Mouse (Mus musculus): Measurements from ENCODE around the gene C530025M09Rik.

C530025M09Rik gene

DNA sequence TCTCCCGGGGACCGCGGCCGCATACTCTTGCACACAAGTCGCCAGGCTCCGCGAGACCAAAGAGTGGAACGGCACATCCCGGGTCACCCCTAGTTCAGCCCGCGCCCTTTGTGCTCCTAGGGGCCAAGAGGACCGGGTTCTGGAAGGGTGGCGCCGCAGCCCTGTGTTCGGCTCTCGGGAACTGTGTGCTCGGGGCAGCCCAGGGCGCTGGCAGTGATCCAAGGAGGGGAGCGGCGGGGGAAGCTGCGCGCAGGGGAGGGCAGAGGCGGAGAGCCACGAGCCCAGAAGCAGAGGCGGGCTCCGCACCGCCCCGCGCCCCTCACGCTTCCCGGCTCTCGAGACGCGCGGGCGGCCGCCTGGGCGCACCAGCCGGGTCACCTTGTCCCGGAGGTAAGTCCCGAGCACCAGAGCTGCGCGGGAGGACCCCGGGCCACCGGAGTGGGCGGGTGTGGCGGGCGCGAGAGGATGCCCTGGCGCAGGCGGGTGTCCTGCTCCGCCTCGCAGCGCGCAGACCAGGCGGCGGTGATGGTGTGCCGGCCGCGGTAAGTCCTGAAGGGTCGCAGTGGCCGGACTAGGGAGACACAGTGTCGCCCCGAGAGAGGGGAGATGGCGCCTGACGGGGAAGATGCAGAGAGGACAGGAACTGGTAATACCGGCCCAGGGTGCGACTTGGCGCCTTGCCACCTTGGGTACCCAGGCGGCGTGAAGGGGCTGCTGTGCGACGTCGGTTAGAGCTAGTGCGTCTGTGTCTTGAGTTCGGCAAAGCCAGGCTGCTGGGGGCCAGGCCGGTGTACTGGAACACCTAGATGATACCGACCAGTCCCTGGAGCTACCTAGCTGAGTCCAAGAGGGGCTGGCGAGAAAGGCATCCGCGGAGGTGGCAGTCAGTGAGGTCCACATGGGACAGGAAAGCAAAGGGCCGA is at the start of gene C530025M09Rik:
Gene C530025M09Rik, minus strand, starts transcription at position 678 of the 923 bp plus-strand sequence.
- peak; percentile 1 to 5 for DNase-seq

DNA sequence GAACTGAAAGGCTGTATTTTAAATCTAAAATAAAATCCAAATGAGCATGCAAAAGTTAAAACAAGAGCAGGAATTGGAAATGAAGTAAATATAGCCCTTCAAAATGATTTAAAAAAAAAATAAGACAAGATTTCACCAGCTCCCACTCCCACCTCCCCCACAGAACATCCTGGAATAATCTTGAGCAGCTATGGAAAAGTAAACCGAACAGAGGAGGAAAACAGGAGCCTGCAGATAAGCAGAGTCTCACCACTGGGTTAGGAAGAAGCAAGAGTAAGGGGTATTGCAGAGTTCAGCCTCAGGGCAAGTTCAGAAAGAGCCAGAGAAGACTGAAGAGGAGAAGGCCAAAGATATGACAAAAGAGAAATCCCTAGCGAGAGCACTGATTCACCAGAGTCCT is 46.9 kb upstream of the C530025M09Rik start:
- no peak for DNase-seq

DNA sequence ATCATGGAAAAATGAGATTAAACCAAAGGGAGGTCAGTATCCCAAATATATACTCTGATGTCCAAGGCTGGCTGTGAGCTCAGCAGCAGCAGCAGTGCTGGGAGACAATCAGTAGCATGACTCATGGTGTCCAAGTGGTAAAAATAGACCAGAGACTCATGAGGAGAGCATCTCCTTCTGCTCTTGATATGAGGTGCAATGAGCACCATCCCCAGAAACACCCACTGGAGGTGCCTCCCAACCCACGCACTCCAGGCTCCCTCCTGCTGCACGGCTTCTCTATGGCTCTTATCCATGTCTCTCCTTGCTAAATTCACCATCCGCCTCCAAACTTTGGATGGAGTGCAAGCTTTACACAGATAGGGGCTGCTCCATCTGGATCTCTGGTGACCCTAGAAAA is 42.3 kb upstream of the C530025M09Rik start:
- DNase-seq: no peak

DNA sequence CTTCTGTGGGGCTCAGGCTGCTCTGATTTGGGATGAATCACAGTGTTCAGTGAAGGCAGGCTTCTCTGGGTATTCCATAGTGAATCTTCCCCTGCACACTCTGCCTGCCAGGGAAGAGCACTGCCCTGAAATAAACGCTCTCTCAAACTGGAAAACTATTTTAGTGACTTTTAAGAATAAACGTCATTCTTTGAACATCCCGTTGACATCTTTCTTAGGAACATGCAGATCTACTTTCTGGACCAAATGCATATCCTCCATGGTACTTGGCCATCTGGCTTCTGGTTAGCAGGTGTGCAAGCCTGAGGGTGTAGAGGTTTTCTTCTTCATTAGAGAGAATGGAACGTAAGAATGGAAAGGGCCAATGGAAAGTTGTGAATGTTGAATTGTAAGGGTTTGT is 41.5 kb upstream of the C530025M09Rik start:
- DNase-seq: no peak

DNA sequence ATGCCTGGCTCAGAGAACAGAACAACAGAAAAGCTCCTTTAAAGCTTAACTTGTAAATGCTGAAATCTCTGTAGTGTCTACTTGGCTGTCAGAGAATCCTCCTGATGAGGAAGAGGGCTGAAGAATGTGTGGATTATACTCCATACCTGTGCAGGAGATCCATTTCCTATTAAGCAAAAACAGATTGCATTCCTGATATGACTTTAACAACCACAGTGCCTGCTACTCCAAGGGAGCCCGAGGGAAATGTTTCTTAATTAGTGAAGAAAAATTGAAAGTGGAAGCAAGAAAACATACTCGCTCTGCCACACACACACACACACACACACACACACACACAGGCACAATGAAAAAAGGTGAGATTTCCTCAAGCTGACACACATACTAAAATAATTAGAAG is 39.5 kb upstream of the C530025M09Rik start:
- no peak for DNase-seq

DNA sequence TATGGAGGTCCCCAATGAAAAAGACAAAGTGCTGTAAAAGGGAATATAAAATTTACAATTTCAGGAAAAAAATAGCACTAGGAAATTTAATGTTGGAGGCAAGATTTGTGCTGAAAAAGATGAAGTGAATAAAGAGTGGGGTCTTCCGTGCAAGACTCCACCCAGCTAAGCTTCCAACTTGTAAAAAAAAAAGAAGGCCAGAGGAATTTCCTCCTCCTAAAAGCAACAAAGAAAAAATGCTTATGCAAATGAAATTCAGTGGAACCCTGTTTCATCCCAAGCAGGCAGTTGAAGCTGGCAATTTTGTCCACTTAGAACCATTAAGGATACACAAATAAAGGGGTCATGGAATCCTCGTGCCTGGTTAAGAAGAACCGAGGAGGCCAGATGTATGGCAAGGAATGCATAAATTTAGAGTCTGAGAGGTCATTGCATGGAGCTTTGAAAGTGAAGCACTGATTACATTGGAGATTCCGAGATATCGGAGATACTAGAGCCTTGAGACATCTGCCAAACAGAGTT is 35.0 kb upstream of the C530025M09Rik start:
- no peak for DNase-seq

DNA sequence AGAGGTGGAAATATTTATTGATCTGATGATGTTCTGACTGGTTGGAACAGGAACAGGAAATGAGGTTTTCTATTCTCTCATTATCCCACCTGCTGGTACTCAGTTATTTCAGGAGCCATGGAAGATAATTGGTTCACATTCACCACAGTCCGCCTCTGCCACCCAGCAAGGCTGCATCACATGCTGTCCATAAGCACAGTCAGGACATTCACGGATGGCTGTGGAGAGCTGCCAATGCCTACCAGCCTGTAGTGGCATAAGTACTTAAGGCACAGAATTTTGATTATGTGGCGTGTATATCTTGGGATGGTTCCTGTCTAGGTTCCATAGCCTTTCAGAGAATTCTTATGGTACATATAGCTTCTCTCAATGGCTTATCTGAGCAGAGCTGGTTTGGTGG is 30.0 kb upstream of the C530025M09Rik start:
- no peak for DNase-seq

DNA sequence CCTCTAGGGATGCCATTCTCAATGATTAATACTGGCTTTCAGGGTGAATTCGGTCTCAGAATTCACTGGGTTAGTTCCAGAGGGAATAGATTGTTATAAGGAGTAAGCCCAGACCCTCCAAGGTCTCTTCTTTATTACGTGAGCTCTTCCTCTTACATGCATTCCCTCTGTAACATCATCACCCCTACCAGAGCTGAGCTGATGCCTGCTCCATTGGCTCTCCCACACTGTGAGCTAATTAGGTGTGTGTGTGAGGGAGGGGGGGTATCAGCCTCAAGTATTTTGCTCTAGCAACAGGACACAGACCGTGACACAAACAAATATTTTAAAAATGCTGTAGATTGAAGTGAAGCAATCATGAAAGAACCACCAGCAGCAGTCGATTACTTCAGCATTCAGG is 17.8 kb upstream of the C530025M09Rik start:
- DNase-seq: no peak

DNA sequence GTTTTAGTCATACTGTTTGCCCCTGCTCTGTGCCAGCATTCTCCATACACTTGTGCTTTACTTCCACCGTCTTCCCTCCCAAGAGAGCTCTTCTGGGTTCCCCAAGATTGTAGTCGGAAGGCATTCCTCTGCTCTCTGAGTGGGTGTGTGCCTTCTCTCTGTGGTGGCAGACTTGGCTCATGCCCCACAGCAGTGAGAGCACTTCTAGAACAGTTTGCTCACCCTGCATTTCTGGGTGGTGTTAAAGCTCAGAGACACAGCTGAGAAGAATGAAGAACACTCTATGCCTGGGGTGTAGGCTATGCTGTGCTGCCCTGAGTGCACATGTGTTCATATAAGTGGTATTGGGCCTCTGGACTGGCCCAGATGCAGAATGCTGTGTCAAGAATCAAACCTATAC is 13.6 kb upstream of the C530025M09Rik start:
- DNase-seq: no peak

DNA sequence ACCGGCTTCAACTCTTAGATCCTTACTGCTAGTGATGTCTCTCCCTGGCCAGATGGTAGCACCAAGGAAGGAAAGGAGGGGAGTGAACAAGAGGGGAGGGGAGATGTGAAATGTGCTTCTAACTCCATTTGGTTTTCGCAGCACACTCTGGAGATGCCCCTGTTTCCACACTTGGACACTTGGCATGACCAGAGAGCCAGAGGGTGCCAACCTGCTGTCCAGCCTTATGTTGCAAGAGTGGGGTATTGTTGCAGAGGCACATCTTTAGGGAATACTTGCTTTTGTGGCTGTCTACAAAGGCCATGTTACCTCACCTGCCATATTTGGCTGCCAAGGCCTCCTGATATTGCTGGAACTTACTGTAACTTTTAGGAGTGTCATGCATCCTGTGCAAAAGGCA is 8.7 kb upstream of the C530025M09Rik start:
- no peak for DNase-seq

DNA sequence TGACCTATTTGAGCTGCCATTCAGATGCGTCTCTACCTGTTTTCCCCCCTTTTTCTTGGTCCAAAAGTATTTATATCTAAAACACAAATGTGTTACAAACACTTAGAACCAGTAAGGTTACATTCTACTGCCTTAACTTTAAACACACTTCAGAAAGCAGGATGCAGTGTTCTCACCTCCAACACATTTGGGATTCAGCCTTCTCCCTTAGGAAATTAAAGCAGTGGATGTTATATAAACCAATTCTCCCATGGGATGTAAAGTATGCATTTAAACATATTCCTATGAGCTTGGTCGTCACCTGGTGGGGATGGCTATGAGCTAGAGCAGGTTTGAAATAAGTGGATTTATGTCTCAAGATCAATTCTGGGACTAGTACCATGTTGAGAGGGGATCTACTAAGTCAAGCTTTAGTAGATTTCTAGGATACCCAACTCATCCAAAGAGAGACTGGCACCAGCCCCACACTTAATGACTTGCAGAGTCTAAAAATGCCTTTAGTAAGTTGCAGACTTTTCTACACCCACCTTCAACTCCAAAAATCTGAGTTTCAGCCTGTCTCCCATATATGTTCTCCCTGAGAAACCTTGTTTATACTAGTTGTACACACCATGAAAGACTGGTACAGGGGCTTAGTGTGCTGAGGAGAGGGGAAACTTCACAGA is 5.6 kb upstream of the C530025M09Rik start:
- DNase-seq: no peak

DNA sequence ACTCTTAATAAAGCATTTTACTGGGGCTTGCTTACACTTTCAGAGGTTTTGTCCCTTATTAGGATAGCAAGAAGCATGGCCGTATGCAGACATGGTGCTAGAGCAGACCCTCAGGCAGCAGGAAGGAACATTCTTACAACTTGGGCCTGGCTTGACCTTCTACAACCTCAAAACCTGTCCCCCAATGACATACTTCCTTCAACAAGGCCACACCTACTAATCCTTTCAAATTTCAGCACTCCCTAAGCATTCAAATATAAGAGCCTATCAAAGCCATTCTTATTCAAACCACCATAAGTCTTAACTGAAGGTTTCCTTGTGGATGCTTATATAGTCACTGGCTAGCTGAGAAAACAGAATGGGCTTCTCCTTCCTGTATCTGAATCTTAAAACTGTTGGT is 4.1 kb upstream of the C530025M09Rik start:
- DNase-seq: no peak

DNA sequence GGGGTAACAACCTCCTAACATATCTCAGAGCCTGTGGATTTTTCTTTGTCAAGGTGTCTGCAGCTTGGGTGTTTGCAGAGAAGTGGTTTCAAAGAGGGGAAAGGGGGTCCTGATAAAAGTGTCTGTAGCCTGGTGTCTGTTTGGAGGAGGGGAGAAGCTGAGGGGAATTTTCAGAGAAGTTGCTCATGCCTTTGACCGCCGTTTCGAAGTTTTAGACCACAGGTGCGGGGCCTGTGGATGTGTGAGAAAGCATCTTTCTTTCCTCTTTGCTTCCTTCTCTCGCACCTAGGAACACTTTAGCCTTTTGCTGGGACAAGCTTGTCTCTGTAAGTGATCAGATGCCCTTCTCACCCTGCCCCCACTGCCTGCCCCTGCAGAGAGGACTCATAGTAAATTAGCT is 1.3 kb upstream of the C530025M09Rik start:
- DNase-seq: no peak

DNA sequence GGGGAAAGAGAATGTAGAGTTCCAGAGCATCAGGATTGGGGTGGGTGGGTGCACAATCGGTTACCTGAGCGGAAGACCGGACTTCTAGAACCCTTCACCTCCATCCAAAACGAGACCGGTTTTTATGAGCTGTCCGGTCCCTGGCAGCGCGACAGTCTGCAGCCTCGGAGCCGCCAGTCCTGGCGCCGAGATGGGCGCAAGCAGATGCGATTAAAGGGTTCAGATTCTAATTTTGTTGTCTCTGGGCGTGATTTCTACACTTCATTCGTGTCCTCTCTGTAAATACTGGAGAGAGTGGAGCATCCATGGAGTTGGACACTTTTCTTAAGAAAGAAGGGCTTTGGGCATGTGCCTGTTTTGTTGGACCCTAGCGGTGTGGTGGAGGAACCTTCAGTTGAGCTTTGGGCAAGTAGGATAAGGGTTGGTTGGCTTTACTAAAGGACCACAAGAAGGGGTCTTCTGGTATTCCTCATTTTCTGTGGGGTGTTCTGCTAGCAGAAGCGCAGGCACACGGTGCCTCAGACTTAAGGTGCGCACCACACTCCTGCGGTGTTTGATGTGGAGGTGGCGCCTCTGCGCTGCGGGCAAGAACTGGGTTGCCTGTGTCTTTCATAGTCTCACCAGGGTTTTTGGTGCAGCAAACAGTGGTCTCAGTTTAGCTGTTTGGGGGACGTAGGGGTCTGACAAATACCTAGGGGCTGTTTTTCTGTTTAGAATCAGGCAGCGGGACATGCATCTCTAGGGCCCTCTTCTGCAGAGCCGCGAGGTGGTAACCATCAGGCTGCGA is 639 bp upstream of the C530025M09Rik start:
- DNase-seq: no peak

DNA sequence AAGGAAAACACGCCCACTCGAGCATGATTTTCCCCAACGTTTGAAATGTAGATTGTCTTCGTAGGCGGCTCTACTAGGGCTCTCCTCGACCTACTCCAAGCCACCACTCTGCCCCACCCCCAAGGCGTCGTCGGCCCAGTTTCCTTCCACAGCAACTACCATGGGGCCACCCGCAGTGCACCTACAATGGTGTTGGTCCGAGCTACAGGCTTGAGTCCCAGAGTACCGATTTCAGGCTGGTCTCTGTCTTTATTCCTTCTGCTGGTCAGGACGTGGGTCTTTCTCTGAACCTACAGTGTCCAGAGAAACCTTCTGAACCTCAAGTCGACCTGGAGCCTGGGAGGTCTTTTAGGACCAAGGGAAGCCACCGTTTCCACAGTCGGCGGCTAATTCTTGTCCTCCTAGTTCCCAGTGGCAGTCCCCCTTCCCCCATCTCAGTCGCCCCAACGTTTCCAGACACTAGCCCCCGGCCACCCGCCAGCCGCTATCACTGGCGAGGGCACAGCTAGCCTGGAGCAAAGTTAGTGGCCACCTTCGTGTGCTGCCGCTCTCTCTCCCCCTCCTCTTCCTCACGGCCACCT is 968 bp downstream of the C530025M09Rik start:
- DNase-seq: no peak

DNA sequence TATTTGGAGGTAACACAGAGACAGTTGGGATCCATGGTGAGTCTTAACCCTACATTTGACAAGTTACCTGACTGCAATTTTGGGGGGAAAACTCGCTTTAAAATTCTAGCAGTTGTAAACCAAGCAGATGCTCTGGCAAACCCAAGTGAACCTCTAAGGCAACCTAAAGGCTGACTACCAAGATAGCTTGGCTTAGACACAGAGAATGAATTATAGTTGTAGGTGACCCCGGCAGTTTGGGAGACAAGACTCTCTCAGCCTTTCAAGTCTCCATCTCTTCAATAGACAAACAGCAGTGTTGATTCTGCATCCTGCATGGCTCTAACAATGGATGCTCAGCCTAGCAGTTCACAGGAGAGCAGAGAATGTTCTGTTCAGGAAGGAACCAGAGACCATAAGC is 2.1 kb downstream of the C530025M09Rik start, which contains the start of gene Syndig1:
Gene Syndig1, plus strand, starts transcription at position 301 of the 400 bp plus-strand sequence.
- no peak for DNase-seq

DNA sequence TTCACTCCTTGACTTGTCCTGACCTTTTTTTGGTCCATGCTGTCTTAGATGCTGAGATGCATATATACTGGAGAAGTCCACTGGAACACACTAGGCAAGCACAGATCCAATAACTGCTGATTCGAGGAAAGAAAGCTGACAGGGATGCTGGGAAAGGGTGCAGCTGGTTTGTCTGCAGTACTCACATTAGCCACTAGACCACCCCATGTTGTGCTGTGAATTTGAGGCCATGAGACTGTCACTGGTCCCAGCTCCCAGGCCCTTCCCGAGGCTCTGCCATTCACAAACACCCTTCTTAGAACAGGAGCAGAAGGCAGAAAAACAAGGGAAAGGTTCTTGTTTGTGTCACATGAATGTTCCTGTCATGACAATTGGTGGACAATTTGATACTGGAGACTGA is 10.8 kb downstream of the C530025M09Rik start:
- no peak for DNase-seq

DNA sequence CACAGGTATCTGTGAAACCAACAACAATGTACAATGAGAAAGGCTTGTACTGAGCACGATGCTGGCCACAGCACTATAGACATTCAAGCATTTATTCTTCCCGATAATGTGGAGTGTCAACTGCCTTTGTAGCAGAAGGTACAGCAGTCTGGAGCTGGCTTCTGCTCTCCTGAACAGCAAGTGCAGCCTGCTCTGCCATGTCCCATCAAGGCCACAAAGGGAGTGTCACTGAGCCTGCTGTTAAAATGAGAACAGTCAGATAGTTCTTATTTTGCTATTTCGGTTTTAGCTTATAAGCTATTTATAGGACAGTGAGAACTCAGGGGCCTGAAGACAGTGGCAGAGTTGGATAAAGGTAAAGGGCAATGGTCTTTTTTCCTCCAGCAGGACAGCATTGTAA is 11.3 kb downstream of the C530025M09Rik start:
- DNase-seq: no peak

DNA sequence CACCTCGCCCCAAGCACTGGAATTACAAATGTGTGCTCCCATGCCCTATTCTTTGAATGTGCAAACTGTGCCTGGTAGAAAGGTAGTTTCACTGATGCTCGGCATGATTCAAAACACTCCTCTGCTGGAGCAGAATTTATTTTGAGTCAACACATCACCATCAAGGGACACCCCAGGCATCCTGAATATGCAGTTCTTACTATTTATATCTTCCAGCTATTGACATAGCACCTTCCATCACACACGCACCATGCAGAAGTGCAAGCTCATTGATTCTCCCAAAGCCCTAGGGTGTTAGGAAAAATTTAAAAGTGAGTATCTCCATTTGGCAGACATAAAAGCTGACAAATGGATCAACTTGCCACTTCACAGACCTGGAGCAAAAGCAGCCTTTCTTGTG is 12.6 kb downstream of the C530025M09Rik start:
- DNase-seq: no peak

DNA sequence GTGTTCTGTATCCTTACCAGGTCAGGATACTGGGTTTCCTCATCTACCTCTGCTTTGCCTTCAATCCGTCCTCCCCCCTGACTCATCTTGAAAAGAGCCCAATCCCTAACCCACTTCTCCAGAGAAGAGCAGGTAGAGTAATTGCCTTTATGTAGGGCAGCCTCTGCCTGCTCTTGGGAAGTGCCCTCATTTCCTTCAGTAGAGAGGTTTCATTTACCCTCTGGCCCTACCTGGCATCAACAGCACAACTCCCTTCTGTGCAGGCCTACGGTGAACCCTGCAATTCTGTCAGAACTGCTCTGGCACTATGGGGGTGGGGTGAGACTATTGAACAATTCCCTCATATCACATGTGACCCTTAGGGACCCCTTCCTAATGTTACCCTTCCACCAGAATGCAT is 18.1 kb downstream of the C530025M09Rik start:
- no peak for DNase-seq

DNA sequence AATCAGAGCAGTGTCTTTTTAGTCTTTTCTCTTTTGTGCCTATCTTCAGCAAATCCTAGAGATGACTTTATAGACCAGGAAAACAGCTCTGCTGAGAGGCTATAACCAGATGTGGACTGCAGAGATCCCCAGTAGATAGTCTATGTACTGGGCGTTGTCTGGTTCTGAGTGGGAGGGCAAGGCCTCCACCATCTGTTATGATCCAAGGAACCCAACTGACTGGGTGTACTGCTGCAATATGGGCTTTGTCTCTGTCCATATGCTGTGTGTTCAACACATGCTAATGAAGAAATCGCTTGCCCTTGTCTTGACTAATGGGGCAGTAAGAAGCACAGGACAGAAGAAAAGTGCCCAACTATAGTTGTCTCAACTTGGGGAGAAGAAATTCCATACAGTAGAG is 25.8 kb downstream of the C530025M09Rik start:
- no peak for DNase-seq

DNA sequence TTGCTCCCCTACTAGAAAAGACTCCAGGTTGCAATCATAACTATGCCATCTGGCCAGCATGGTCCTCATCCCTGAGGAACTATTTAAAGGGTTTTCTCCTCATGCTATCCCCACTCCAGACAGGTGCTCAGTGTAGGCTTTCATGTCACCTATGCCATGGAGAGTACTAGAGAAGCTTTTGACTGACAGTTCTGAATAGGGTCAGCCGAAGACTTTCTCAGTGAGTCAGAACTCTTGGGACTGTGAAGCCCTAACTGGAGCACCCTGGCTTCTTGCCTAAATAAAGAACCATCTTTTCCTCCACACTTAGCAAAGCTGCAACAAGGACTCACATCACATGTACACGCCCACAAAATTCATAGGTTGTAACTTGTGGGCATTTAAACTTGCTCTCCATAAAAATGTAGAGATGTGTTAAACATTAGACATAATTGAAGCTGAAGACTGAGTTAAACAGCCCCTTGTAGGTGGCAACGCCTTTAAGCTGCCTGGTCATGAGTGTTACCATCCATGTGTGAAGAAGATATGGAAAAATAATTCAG is 26.3 kb downstream of the C530025M09Rik start:
- no peak for DNase-seq

Measured in kidney, postnatal 36 days (tissue).